Mouse (Mus musculus): ENCODE data around the gene Apoc2. TPM values are rescaled to one million over a fixed set of nuclear protein-coding genes. Genes with fewer than 3 reads are reported as not detected.
A peak's percentile ranks its signal among the peaks of the same experiment; 100 is the strongest.

The Apoc2 gene
- total and polyA plus RNA-seq, 3 experiments: not detected

GRCm38 (mm10) chr7:19702859-19703555 is 25.3 kb upstream of the Apoc2 start:
- no peak for DNase-seq (ENCODE audit: low read depth, low spot score)
- Histone ChIP-seq H3K9ac (ENCODE audit: control insufficient read depth, low read depth, low read length, poor library complexity, severe bottlenecking) (no peak overlapping the region), H3K9me3 (replicated peaks; ENCODE audit: insufficient read depth, low read length) (no peaks in the 10 kb centered on the region), H3K79me2 (ENCODE audit: control insufficient read depth, insufficient read depth, low read length, poor library complexity) (no peaks in the 10 kb centered on the region), H3K4me3 (ENCODE audit: control insufficient read depth in 1 of 2, insufficient read depth in 1 of 2, low read depth in 2 of 2, low read length in 2 of 2) (no peak overlapping the region), H3K27ac (ENCODE audit: control insufficient read depth, low read depth, low read length) (no peak overlapping the region), H3K27me3 (ENCODE audit: control insufficient read depth in 1 of 2, insufficient read depth in 2 of 2, low read length in 2 of 2) (no peaks in the 10 kb centered on the region), H3K4me1 (ENCODE audit: control insufficient read depth in 1 of 2, insufficient read depth in 2 of 2, low read length in 2 of 2) (peaks cover 0 to 29% of the 10 kb centered on the region in 2 experiments; a peak in 3 of 4 replicates), H3K36me3 (ENCODE audit: control insufficient read depth in 1 of 2, insufficient read depth in 2 of 2, low read length in 2 of 2) (peaks cover 8 to 22% of the 10 kb centered on the region in 2 experiments)
- TF ChIP-seq EP300 (IDR thresholded peaks at IDR 0.05; ENCODE audit: low read depth in 1 of 2, low read length in 2 of 2): no peak
- TF ChIP-seq RCOR1 (IDR thresholded peaks at IDR 0.05; ENCODE audit: low read depth, low read length): no peak
- no peak for TF ChIP-seq USF2 (IDR thresholded peaks at IDR 0.05; ENCODE audit: borderline replicate concordance in 1 of 2, insufficient read depth in 1 of 2, low read depth in 1 of 2, low read length in 2 of 2)
- TF ChIP-seq CHD1 (IDR thresholded peaks at IDR 0.05; ENCODE audit: low read depth, low read length): no peak
- no peak for TF ChIP-seq BHLHE40 (IDR thresholded peaks at IDR 0.05; ENCODE audit: borderline replicate concordance, low read depth, low read length)
- no peak for TF ChIP-seq NELFE (IDR thresholded peaks at IDR 0.05; ENCODE audit: low read depth, low read length)
- TF ChIP-seq NRF1 (IDR thresholded peaks at IDR 0.05; ENCODE audit: insufficient read depth, low read depth, low read length, poor library complexity, severe bottlenecking): no peak
- no peak for TF ChIP-seq MAX (IDR thresholded peaks at IDR 0.05; ENCODE audit: low read length)

- no peak overlapping the region for H3K27ac ChIP-seq (ENCODE audit: control insufficient read depth, low read depth, low read length)
- peaks cover 0 to 31% of the 10 kb centered on the region in 2 experiments; a peak in 3 of 4 replicates for H3K4me1 ChIP-seq (ENCODE audit: control insufficient read depth in 1 of 2, insufficient read depth in 2 of 2, low read length in 2 of 2)
- H3K27me3 ChIP-seq (ENCODE audit: control insufficient read depth in 1 of 2, insufficient read depth in 2 of 2, low read length in 2 of 2): no peaks in the 10 kb centered on the region
- TF ChIP-seq CTCF (IDR thresholded peaks at IDR 0.05 in 2 of 3, conservative IDR thresholded peaks at IDR 0.05 in 1 of 3; ENCODE audit: control insufficient read depth in 1 of 3, insufficient read depth in 1 of 3, low read depth in 2 of 3, low read length in 3 of 3, poor library complexity in 1 of 3, severe bottlenecking in 1 of 3): peak; percentile 35 to 80 (median 62); a peak in 5 of 6 replicates
- TF ChIP-seq ZC3H11A (IDR thresholded peaks at IDR 0.05; ENCODE audit: low read depth, low read length): peak; percentile 40
- no peak for TF ChIP-seq MAX (IDR thresholded peaks at IDR 0.05; ENCODE audit: low read length)
- TF ChIP-seq RAD21 (IDR thresholded peaks at IDR 0.05; ENCODE audit: low read depth, low read length): peak; percentile 34
- TF ChIP-seq ZNF384 (IDR thresholded peaks at IDR 0.05; ENCODE audit: low read depth, low read length): peak; percentile 43; the same call in 1 of the 2 replicates
- TF ChIP-seq SMC3 (IDR thresholded peaks at IDR 0.05; ENCODE audit: low read depth, low read length): peak; percentile 55
- no peak overlapping the region for H3K4me3 ChIP-seq (ENCODE audit: control insufficient read depth in 1 of 2, insufficient read depth in 1 of 2, low read depth in 2 of 2, low read length in 2 of 2)
- no peaks in the 10 kb centered on the region for H3K79me2 ChIP-seq (ENCODE audit: control insufficient read depth, insufficient read depth, low read length, poor library complexity)
- no peaks in the 10 kb centered on the region for H3K9me3 ChIP-seq (replicated peaks; ENCODE audit: insufficient read depth, low read length)
- peak; percentile 62 for DNase-seq (ENCODE audit: low read depth, low spot score)
- peak overlapping the region; percentile 8; the same call in 1 of the 2 replicates for H3K9ac ChIP-seq (ENCODE audit: control insufficient read depth, low read depth, low read length, poor library complexity, severe bottlenecking)
- H3K36me3 ChIP-seq (ENCODE audit: control insufficient read depth in 1 of 2, insufficient read depth in 2 of 2, low read length in 2 of 2): peaks cover 3 to 24% of the 10 kb centered on the region in 2 experiments; a peak in 3 of 4 replicates
Measured at GRCm38 (mm10) chr7:19701069-19701761, 23.5 kb upstream of the Apoc2 start.
